Mouse (Mus musculus): ENCODE measurements around the gene Olfr668.

DNA sequence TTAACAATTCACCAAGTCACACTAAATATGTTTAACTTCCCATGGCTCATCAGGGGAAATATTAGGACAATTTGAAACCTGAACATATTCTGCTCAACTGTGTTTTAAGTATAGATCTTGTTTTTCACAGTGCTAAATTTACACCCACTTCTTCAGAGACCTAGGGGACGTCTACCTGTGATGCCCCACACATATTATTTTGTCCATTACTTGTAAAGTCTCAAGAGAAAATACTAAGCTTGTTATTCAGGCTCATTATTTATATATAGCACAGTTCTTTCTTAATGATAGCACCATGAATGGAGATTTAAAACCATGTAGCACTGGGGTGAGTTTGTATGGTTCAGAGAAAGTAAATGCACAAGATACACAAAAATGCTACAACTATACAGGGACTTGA, 50.1 kb downstream of the Olfr668 start, which contains the start of gene Olfr665:
- TF ChIP-seq CTCF (IDR thresholded peaks at IDR 0.05) (no peak), EP300 (IDR thresholded peaks at IDR 0.05; ENCODE audit: insufficient read depth, low read depth, low read length) (no peak), POLR2A (IDR thresholded peaks at IDR 0.05; ENCODE audit: insufficient read depth, low read depth, low read length) (no peak)

Measured in heart, adult 2 months (tissue).